Mouse (Mus musculus): ENCODE data around the gene Id3. TPM values are rescaled to one million over a fixed set of nuclear protein-coding genes. Genes with fewer than 3 reads are reported as not detected.

Id3 gene
- polyA plus RNA-seq, 1 experiment from 2014 or later: 140 TPM

- peak overlapping the region; percentile 93 for H3K27ac ChIP-seq (replicated peaks; ENCODE audit: low read depth, low read length)
- DNase-seq: no peak
- peak overlapping the region; percentile 75 for H3K4me2 ChIP-seq (ENCODE audit: low read length)
- H3K9me3 ChIP-seq (ENCODE audit: control insufficient read depth, low read length): no peaks in the 10 kb centered on the region
- no peaks in the 10 kb centered on the region for H3K27me3 ChIP-seq (ENCODE audit: control insufficient read depth, insufficient read depth, low read length)
- no peak for ATAC-seq (ENCODE audit: low FRiP score, low TSS enrichment)
- H3K36me3 ChIP-seq (ENCODE audit: control insufficient read depth, insufficient read depth, low read length): no peaks in the 10 kb centered on the region
- peaks cover 27% of the 10 kb centered on the region for H3K4me1 ChIP-seq (ENCODE audit: control insufficient read depth, insufficient read depth, low read length)
- WGBS: 8% methylated on average over 9 of the region's 9 CpGs
- no peak overlapping the region; the same call in none of the 2 replicates for H3K4me3 ChIP-seq (replicated peaks; ENCODE audit: low read depth, low read length)
- peak overlapping the region; percentile 70; the same call in 1 of the 2 replicates for H3K9ac ChIP-seq (replicated peaks; ENCODE audit: low read length)
These were observed 9.5 kb upstream of the Id3 start for GRCm38 (mm10) chr4:136133801-136134200.

GRCm38 (mm10) chr4:136134418-136134977 is 8.8 kb upstream of the Id3 start:
- peak overlapping the region; percentile 93 for H3K27ac ChIP-seq (replicated peaks; ENCODE audit: low read depth, low read length)
- no peaks in the 10 kb centered on the region for H3K9me3 ChIP-seq (ENCODE audit: control insufficient read depth, low read length)
- no peaks in the 10 kb centered on the region for H3K27me3 ChIP-seq (ENCODE audit: control insufficient read depth, insufficient read depth, low read length)
- H3K9ac ChIP-seq (replicated peaks; ENCODE audit: low read length): peak overlapping the region; percentile 70
- ATAC-seq (ENCODE audit: low FRiP score, low TSS enrichment) (no peak; the same call in 1 of the 2 replicates), DNase-seq (peak; percentile 65)
- under 1% methylated on average over 15 of the region's 15 CpGs for WGBS
- no peaks in the 10 kb centered on the region for H3K36me3 ChIP-seq (ENCODE audit: control insufficient read depth, insufficient read depth, low read length)
- H3K4me3 ChIP-seq (replicated peaks; ENCODE audit: low read depth, low read length): peak overlapping the region; percentile 38
- peak overlapping the region; percentile 75 for H3K4me2 ChIP-seq (ENCODE audit: low read length)
- peaks cover 27% of the 10 kb centered on the region for H3K4me1 ChIP-seq (ENCODE audit: control insufficient read depth, insufficient read depth, low read length)

GRCm38 (mm10) chr4:136134978-136135873 is 8.1 kb upstream of the Id3 start:
- H3K9ac ChIP-seq (replicated peaks; ENCODE audit: low read length): peak overlapping the region; percentile 70
- no peaks in the 10 kb centered on the region for H3K9me3 ChIP-seq (ENCODE audit: control insufficient read depth, low read length)
- peak; percentile 89 for DNase-seq
- no peaks in the 10 kb centered on the region for H3K27me3 ChIP-seq (ENCODE audit: control insufficient read depth, insufficient read depth, low read length)
- H3K36me3 ChIP-seq (ENCODE audit: control insufficient read depth, insufficient read depth, low read length): no peaks in the 10 kb centered on the region
- H3K4me3 ChIP-seq (replicated peaks; ENCODE audit: low read depth, low read length): peak overlapping the region; percentile 38
- peak overlapping the region; percentile 75 for H3K4me2 ChIP-seq (ENCODE audit: low read length)
- peak overlapping the region; percentile 93 for H3K27ac ChIP-seq (replicated peaks; ENCODE audit: low read depth, low read length)
- peaks cover 34% of the 10 kb centered on the region for H3K4me1 ChIP-seq (ENCODE audit: control insufficient read depth, insufficient read depth, low read length)
- under 1% methylated on average over 50 of the region's 50 CpGs for WGBS
- peak; percentile 79 for ATAC-seq (ENCODE audit: low FRiP score, low TSS enrichment)

- peak overlapping the region; percentile 70 for H3K9ac ChIP-seq (replicated peaks; ENCODE audit: low read length)
- no peaks in the 10 kb centered on the region for H3K36me3 ChIP-seq (ENCODE audit: control insufficient read depth, insufficient read depth, low read length)
- H3K9me3 ChIP-seq (ENCODE audit: control insufficient read depth, low read length): no peaks in the 10 kb centered on the region
- H3K4me2 ChIP-seq (ENCODE audit: low read length): peak overlapping the region; percentile 75
- no peak for ATAC-seq (ENCODE audit: low FRiP score, low TSS enrichment)
- WGBS: 25% methylated on average over 9 of the region's 9 CpGs
- H3K4me1 ChIP-seq (ENCODE audit: control insufficient read depth, insufficient read depth, low read length): peaks cover 42% of the 10 kb centered on the region
- DNase-seq: peak; percentile 65
- peak overlapping the region; percentile 38 for H3K4me3 ChIP-seq (replicated peaks; ENCODE audit: low read depth, low read length)
- peak overlapping the region; percentile 93 for H3K27ac ChIP-seq (replicated peaks; ENCODE audit: low read depth, low read length)
- H3K27me3 ChIP-seq (ENCODE audit: control insufficient read depth, insufficient read depth, low read length): no peaks in the 10 kb centered on the region
These were observed 7.2 kb upstream of the Id3 start for GRCm38 (mm10) chr4:136135874-136136728.

- Histone ChIP-seq H3K27ac (replicated peaks; ENCODE audit: low read depth, low read length) (peak overlapping the region; percentile 63), H3K4me1 (ENCODE audit: control insufficient read depth, insufficient read depth, low read length) (peaks cover 50% of the 10 kb centered on the region), H3K36me3 (ENCODE audit: control insufficient read depth, insufficient read depth, low read length) (no peaks in the 10 kb centered on the region), H3K4me2 (ENCODE audit: low read length) (peak overlapping the region; percentile 60), H3K9ac (replicated peaks; ENCODE audit: low read length) (no peak overlapping the region), H3K27me3 (ENCODE audit: control insufficient read depth, insufficient read depth, low read length) (0 out of 2 replicates have a peak, but pooled peaks cover 6% of the 10 kb centered on the region), H3K9me3 (ENCODE audit: control insufficient read depth, low read length) (no peaks in the 10 kb centered on the region), H3K4me3 (replicated peaks; ENCODE audit: low read depth, low read length) (no peak overlapping the region)
- WGBS: 50% methylated on average over 17 of the region's 17 CpGs
- no peak for ATAC-seq (ENCODE audit: low FRiP score, low TSS enrichment)
- DNase-seq: no peak
These were observed 3.8 kb upstream of the Id3 start for GRCm38 (mm10) chr4:136139326-136140110.

- H3K36me3 ChIP-seq (ENCODE audit: control insufficient read depth, insufficient read depth, low read length): no peaks in the 10 kb centered on the region
- H3K9ac ChIP-seq (replicated peaks; ENCODE audit: low read length): peak overlapping the region; percentile 29; the same call in 1 of the 2 replicates
- H3K4me2 ChIP-seq (ENCODE audit: low read length): peak overlapping the region; percentile 60
- H3K27ac ChIP-seq (replicated peaks; ENCODE audit: low read depth, low read length): peak overlapping the region; percentile 79
- no peaks in the 10 kb centered on the region for H3K9me3 ChIP-seq (ENCODE audit: control insufficient read depth, low read length)
- H3K27me3 ChIP-seq (ENCODE audit: control insufficient read depth, insufficient read depth, low read length): peaks cover 13% of the 10 kb centered on the region; the same call in 1 of the 2 replicates
- DNase-seq (peak; percentile 94), ATAC-seq (ENCODE audit: low FRiP score, low TSS enrichment) (peak; percentile 81)
- H3K4me1 ChIP-seq (ENCODE audit: control insufficient read depth, insufficient read depth, low read length): peaks cover 52% of the 10 kb centered on the region
- 4% methylated on average over 31 of the region's 31 CpGs for WGBS
- peak overlapping the region; percentile 26 for H3K4me3 ChIP-seq (replicated peaks; ENCODE audit: low read depth, low read length)
These were observed 2.7 kb upstream of the Id3 start for GRCm38 (mm10) chr4:136140327-136141250.

Measured in midbrain, embryonic 14.5 days (tissue).